Mouse (Mus musculus) kidney, adult 18-20 months (tissue): ENCODE measurements around the gene Gm49395.

Experiments
- DNase-seq: peaks from one replicate; pipeline ENCODE4 v3.0.0; 2021

Gene Gm49395

GRCm38 (mm10) chr13:115101355-115102191 is at the start of gene Gm49395, which contains the start of gene Itga1:
Gm49395 (minus strand) TSS chr13:115101921.
Itga1 (minus strand) TSS chr13:115101964.
- DNase-seq = peak; percentile 93

- DNase-seq = no peak
Measured at GRCm38 (mm10) chr13:115150602-115151001, 48.9 kb upstream of the Gm49395 start.

- DNase-seq = no peak
Measured at GRCm38 (mm10) chr13:115149849-115150248, 48.1 kb upstream of the Gm49395 start.

GRCm38 (mm10) chr13:115143575-115143974 is 41.9 kb upstream of the Gm49395 start:
- no peak for DNase-seq

- DNase-seq = no peak
Measured at GRCm38 (mm10) chr13:115142066-115142465, 40.3 kb upstream of the Gm49395 start.

GRCm38 (mm10) chr13:115138513-115138912 is 36.8 kb upstream of the Gm49395 start:
- no peak for DNase-seq

GRCm38 (mm10) chr13:115136761-115137160 is 35.0 kb upstream of the Gm49395 start:
- no peak for DNase-seq

GRCm38 (mm10) chr13:115132435-115132834 is 30.7 kb upstream of the Gm49395 start:
- peak; percentile 34 for DNase-seq

GRCm38 (mm10) chr13:115131381-115131780 is 29.7 kb upstream of the Gm49395 start:
- DNase-seq = no peak

GRCm38 (mm10) chr13:115130035-115130434 is 28.3 kb upstream of the Gm49395 start:
- no peak for DNase-seq

- DNase-seq = no peak
Measured at GRCm38 (mm10) chr13:115127826-115128225, 26.1 kb upstream of the Gm49395 start.

GRCm38 (mm10) chr13:115126534-115126933 is 24.8 kb upstream of the Gm49395 start:
- no peak for DNase-seq

- no peak for DNase-seq
Measured at GRCm38 (mm10) chr13:115125130-115125529, 23.4 kb upstream of the Gm49395 start.

- no peak for DNase-seq
Measured at GRCm38 (mm10) chr13:115124521-115124920, 22.8 kb upstream of the Gm49395 start.

GRCm38 (mm10) chr13:115118756-115119155 is 17.0 kb upstream of the Gm49395 start:
- DNase-seq = no peak

- no peak for DNase-seq
Measured at GRCm38 (mm10) chr13:115118195-115118594, 16.5 kb upstream of the Gm49395 start.

- no peak for DNase-seq
Measured at GRCm38 (mm10) chr13:115116930-115117621, 15.4 kb upstream of the Gm49395 start.

GRCm38 (mm10) chr13:115109628-115110027 is 7.9 kb upstream of the Gm49395 start:
- peak; percentile 59 for DNase-seq

- no peak for DNase-seq
Measured at GRCm38 (mm10) chr13:115107436-115107835, 5.7 kb upstream of the Gm49395 start.

- DNase-seq = no peak
Measured at GRCm38 (mm10) chr13:115106183-115106582, 4.5 kb upstream of the Gm49395 start.

- no peak for DNase-seq
Measured at GRCm38 (mm10) chr13:115102754-115103153, 1.0 kb upstream of the Gm49395 start.

- no peak for DNase-seq
Measured at GRCm38 (mm10) chr13:115100381-115101177, 1.1 kb downstream of the Gm49395 start.

GRCm38 (mm10) chr13:115099381-115099780 is 2.3 kb downstream of the Gm49395 start:
- no peak for DNase-seq
